Mouse (Mus musculus): ENCODE measurements around the gene Ahsg. TPM values are rescaled to one million over a fixed set of nuclear protein-coding genes. Genes with fewer than 3 reads are reported as not detected.
A peak's percentile ranks its signal among the peaks of the same experiment; 100 is the strongest.

Gene Ahsg
- total and polyA plus RNA-seq, 3 experiments: 0.13 TPM; not detected in 2

GRCm38 (mm10) chr16:22888835-22889234 lies 2.2 kb upstream of the Ahsg start:
- Histone ChIP-seq H3K4me1 (ENCODE audit: control insufficient read depth in 1 of 2, insufficient read depth in 2 of 2, low read length in 2 of 2) (peaks cover 0 to 27% of the 10 kb centered on the region in 2 experiments; a peak in 3 of 4 replicates), H3K79me2 (ENCODE audit: control insufficient read depth, insufficient read depth, low read length, poor library complexity) (no peaks in the 10 kb centered on the region), H3K36me3 (ENCODE audit: control insufficient read depth in 1 of 2, insufficient read depth in 2 of 2, low read length in 2 of 2) (peaks cover 0 to 19% of the 10 kb centered on the region in 2 experiments; a peak in 1 of 4 replicates), H3K27ac (ENCODE audit: control insufficient read depth, low read depth, low read length) (no peak overlapping the region), H3K9ac (ENCODE audit: control insufficient read depth, low read depth, low read length, poor library complexity, severe bottlenecking) (no peak overlapping the region), H3K27me3 (ENCODE audit: control insufficient read depth in 1 of 2, insufficient read depth in 2 of 2, low read length in 2 of 2) (no peaks in the 10 kb centered on the region), H3K4me3 (ENCODE audit: control insufficient read depth in 1 of 2, insufficient read depth in 1 of 2, low read depth in 2 of 2, low read length in 2 of 2) (no peak overlapping the region), H3K9me3 (replicated peaks; ENCODE audit: insufficient read depth, low read length) (no peaks in the 10 kb centered on the region)
- TF ChIP-seq USF2 (IDR thresholded peaks at IDR 0.05; ENCODE audit: borderline replicate concordance in 1 of 2, insufficient read depth in 1 of 2, low read depth in 1 of 2, low read length in 2 of 2) (no peak), NELFE (IDR thresholded peaks at IDR 0.05; ENCODE audit: low read depth, low read length) (no peak), RCOR1 (IDR thresholded peaks at IDR 0.05; ENCODE audit: low read depth, low read length) (no peak), GABPA (IDR thresholded peaks at IDR 0.05; ENCODE audit: low read depth, low read length) (no peak), ETS1 (IDR thresholded peaks at IDR 0.05; ENCODE audit: low read depth, low read length) (no peak), MAZ (IDR thresholded peaks at IDR 0.05; ENCODE audit: low read depth, low read length) (no peak), KAT2A (conservative IDR thresholded peaks at IDR 0.05; ENCODE audit: low read depth, low read length) (no peak), JUND (IDR thresholded peaks at IDR 0.05; ENCODE audit: low read depth, low read length) (no peak), HCFC1 (IDR thresholded peaks at IDR 0.05; ENCODE audit: low read depth, low read length) (no peak), EP300 (IDR thresholded peaks at IDR 0.05; ENCODE audit: low read depth in 1 of 2, low read length in 2 of 2) (no peak), SMC3 (IDR thresholded peaks at IDR 0.05; ENCODE audit: low read depth, low read length) (no peak), TCF12 (IDR thresholded peaks at IDR 0.05; ENCODE audit: low read depth, low read length) (no peak), NRF1 (IDR thresholded peaks at IDR 0.05; ENCODE audit: insufficient read depth, low read depth, low read length, poor library complexity, severe bottlenecking) (no peak), BHLHE40 (IDR thresholded peaks at IDR 0.05; ENCODE audit: borderline replicate concordance, low read depth, low read length) (no peak), ZNF384 (IDR thresholded peaks at IDR 0.05; ENCODE audit: low read depth, low read length) (no peak), E2F4 (IDR thresholded peaks at IDR 0.05; ENCODE audit: borderline replicate concordance, low read depth, low read length) (no peak)
- DNase-seq (ENCODE audit: low read depth, low spot score): no peak

GRCm38 (mm10) chr16:22889716-22890115 lies 1.4 kb upstream of the Ahsg start:
- Histone ChIP-seq H3K4me3 (ENCODE audit: control insufficient read depth in 1 of 2, insufficient read depth in 1 of 2, low read depth in 2 of 2, low read length in 2 of 2) (peak overlapping the region in 1 of 2 experiments; percentile 16; a peak in 1 of 4 replicates), H3K9ac (ENCODE audit: control insufficient read depth, low read depth, low read length, poor library complexity, severe bottlenecking) (no peak overlapping the region), H3K36me3 (ENCODE audit: control insufficient read depth in 1 of 2, insufficient read depth in 2 of 2, low read length in 2 of 2) (peaks cover 0 to 19% of the 10 kb centered on the region in 2 experiments; a peak in 1 of 4 replicates), H3K4me1 (ENCODE audit: control insufficient read depth in 1 of 2, insufficient read depth in 2 of 2, low read length in 2 of 2) (peaks cover 0 to 27% of the 10 kb centered on the region in 2 experiments; a peak in 3 of 4 replicates), H3K27me3 (ENCODE audit: control insufficient read depth in 1 of 2, insufficient read depth in 2 of 2, low read length in 2 of 2) (no peaks in the 10 kb centered on the region), H3K79me2 (ENCODE audit: control insufficient read depth, insufficient read depth, low read length, poor library complexity) (no peaks in the 10 kb centered on the region), H3K27ac (ENCODE audit: control insufficient read depth, low read depth, low read length) (no peak overlapping the region), H3K9me3 (replicated peaks; ENCODE audit: insufficient read depth, low read length) (no peaks in the 10 kb centered on the region)
- peak; percentile 57 for DNase-seq (ENCODE audit: low read depth, low spot score)
- no peak for TF ChIP-seq CHD1 (IDR thresholded peaks at IDR 0.05; ENCODE audit: low read depth, low read length)
- no peak for TF ChIP-seq ZKSCAN1 (IDR thresholded peaks at IDR 0.05; ENCODE audit: low read depth, low read length)
- TF ChIP-seq RCOR1 (IDR thresholded peaks at IDR 0.05; ENCODE audit: low read depth, low read length): peak; percentile 12; the same call in 1 of the 2 replicates
- no peak for TF ChIP-seq JUND (IDR thresholded peaks at IDR 0.05; ENCODE audit: low read depth, low read length)
- TF ChIP-seq MAX (IDR thresholded peaks at IDR 0.05; ENCODE audit: low read length): no peak
- TF ChIP-seq UBTF (IDR thresholded peaks at IDR 0.05; ENCODE audit: borderline replicate concordance, insufficient read depth, low read depth, low read length): no peak
- no peak for TF ChIP-seq MEF2A (IDR thresholded peaks at IDR 0.05; ENCODE audit: extremely low read depth, insufficient replicate concordance, low read depth, low read length, poor library complexity, severe bottlenecking)
- TF ChIP-seq GABPA (IDR thresholded peaks at IDR 0.05; ENCODE audit: low read depth, low read length): no peak
- TF ChIP-seq POLR2AphosphoS5 (IDR thresholded peaks at IDR 0.05; ENCODE audit: borderline replicate concordance, low read depth, low read length): no peak
- TF ChIP-seq CHD2 (IDR thresholded peaks at IDR 0.05; ENCODE audit: low read length): no peak
- TF ChIP-seq TBP (IDR thresholded peaks at IDR 0.05; ENCODE audit: low read depth, low read length): no peak
- 0 out of 4 replicates have a peak, but pooled peaks of 1 of the 2 experiments have one; percentile 41 for TF ChIP-seq USF2 (IDR thresholded peaks at IDR 0.05; ENCODE audit: borderline replicate concordance in 1 of 2, insufficient read depth in 1 of 2, low read depth in 1 of 2, low read length in 2 of 2)
- no peak for TF ChIP-seq ZNF384 (IDR thresholded peaks at IDR 0.05; ENCODE audit: low read depth, low read length)
- TF ChIP-seq MYC (IDR thresholded peaks at IDR 0.05; ENCODE audit: low read depth, low read length): no peak
- TF ChIP-seq SIN3A (IDR thresholded peaks at IDR 0.05; ENCODE audit: low read length): no peak; the same call in 1 of the 2 replicates
- TF ChIP-seq MXI1 (IDR thresholded peaks at IDR 0.05; ENCODE audit: low read depth, low read length): peak; percentile 33; the same call in 1 of the 2 replicates
- no peak for TF ChIP-seq ZC3H11A (IDR thresholded peaks at IDR 0.05; ENCODE audit: low read depth, low read length)
- no peak for TF ChIP-seq E2F4 (IDR thresholded peaks at IDR 0.05; ENCODE audit: borderline replicate concordance, low read depth, low read length)
- no peak for TF ChIP-seq MYB (IDR thresholded peaks at IDR 0.05; ENCODE audit: low read depth, low read length)
- TF ChIP-seq HCFC1 (IDR thresholded peaks at IDR 0.05; ENCODE audit: low read depth, low read length): no peak
- TF ChIP-seq ETS1 (IDR thresholded peaks at IDR 0.05; ENCODE audit: low read depth, low read length): peak; percentile 34; the same call in 1 of the 2 replicates
- TF ChIP-seq MAZ (IDR thresholded peaks at IDR 0.05; ENCODE audit: low read depth, low read length): no peak

Measured in MEL (cell line).